Mouse (Mus musculus) neutrophil, adult 59 days (primary cell): ENCODE results near the gene Myh7. TPM values are rescaled to one million over a fixed set of nuclear protein-coding genes. Genes with fewer than 3 reads are reported as not detected.

Source experiments
- total RNA-seq, 2 experiments: library from RNA; stranded (reverse); gene quantifications; 1 replicate in 1 of 2; 2 replicates in 1 of 2; pipeline ENCODE4 v1.2.4; 2023

Myh7 gene
- total RNA-seq, result under 1 TPM in 1 of 2 experiments, not detected in 1; 0.09 TPM

GRCm38 (mm10) chr14:54994136-54994868, at the start of gene Myh7:
Gene Myh7 (minus strand): TSS chr14:54994626.

GRCm38 (mm10) chr14:55014991-55015766, 20.8 kb upstream of the Myh7 start, which contains the start of gene Ngdn:
Gene Ngdn (plus strand): TSS chr14:55015454.

GRCm38 (mm10) chr14:54976633-54977032, 17.8 kb downstream of the Myh7 start, which contains the start of gene Gm17428:
Gene Gm17428 (plus strand): TSS chr14:54976933.

GRCm38 (mm10) chr14:54966320-54966977, 28.0 kb downstream of the Myh7 start, which contains the start of gene Myh6:
Gene Myh6 (minus strand): TSS chr14:54966927.

GRCm38 (mm10) chr14:54935904-54936830, 58.3 kb downstream of the Myh7 start, which contains the start of gene Cmtm5:
Gene Cmtm5 (plus strand): TSS chr14:54936261.

GRCm38 (mm10) chr14:54932645-54933150, 61.7 kb downstream of the Myh7 start, which contains the start of gene Il25:
Gene Il25 (plus strand): TSS chr14:54932695.

GRCm38 (mm10) chr14:54925349-54926342, 68.8 kb downstream of the Myh7 start, which contains the start of gene Efs:
Gene Efs (minus strand): TSS chr14:54926126.

Other genes with a start within 250 kb of the Myh7 start
- 1 to 10 TPM; 5.3 to 5.6 TPM for gene Slc7a8, start 212.7 kb downstream of the Myh7 start, total RNA-seq
- not detected for gene Rnf212b, start 180.5 kb downstream of the Myh7 start, total RNA-seq
- gene Homez, start 123.7 kb downstream of the Myh7 start, total RNA-seq, result 10 to 100 TPM; 12.0 to 12.3 TPM
- gene Ppp1r3e, start 117.1 kb downstream of the Myh7 start, total RNA-seq, result 1 to 10 TPM; 2.4 to 2.5 TPM
- gene Bcl2l2, start 111.2 kb downstream of the Myh7 start, total RNA-seq, result 10 to 100 TPM in 1 of 2 experiments, 1 to 10 TPM in 1; 8.3 to 13.1 TPM
- 1 to 10 TPM in 1 of 2 experiments, not detected in 1; 3.2 TPM for gene Gm20521, start 111.2 kb downstream of the Myh7 start, total RNA-seq
- 100 to 1,000 TPM; 141 to 157 TPM for gene Pabpn1, start 102.1 kb downstream of the Myh7 start, total RNA-seq
- gene Slc22a17, start 81.5 kb downstream of the Myh7 start, total RNA-seq, result under 1 TPM; 0.27 to 0.49 TPM
- gene Efs, start 68.5 kb downstream of the Myh7 start, total RNA-seq, result not detected
- not detected for gene Il25, start 61.9 kb downstream of the Myh7 start, total RNA-seq
- gene Cmtm5, start 58.4 kb downstream of the Myh7 start, total RNA-seq, result not detected
- gene Myh6, start 27.7 kb downstream of the Myh7 start, total RNA-seq, result not detected
- gene Gm17428, start 17.7 kb downstream of the Myh7 start, total RNA-seq, result not detected
- gene Ngdn, start 20.8 kb upstream of the Myh7 start, total RNA-seq, result 10 to 100 TPM; 39.0 to 42.8 TPM
- gene Zfhx2, start 97.7 kb upstream of the Myh7 start, total RNA-seq, result 1 to 10 TPM; 1.4 to 1.9 TPM
- gene Thtpa, start 100.2 kb upstream of the Myh7 start, total RNA-seq, result 1 to 10 TPM; 2.7 to 3.1 TPM
- gene Ap1g2, start 112.0 kb upstream of the Myh7 start, total RNA-seq, result 10 to 100 TPM; 42.3 to 46.1 TPM
- gene Jph4, start 122.3 kb upstream of the Myh7 start, total RNA-seq, result not detected
- gene Dhrs2, start 227.4 kb upstream of the Myh7 start, total RNA-seq, result not detected